Mouse (Mus musculus): Measurements from ENCODE around the gene Fam78a.

DNA sequence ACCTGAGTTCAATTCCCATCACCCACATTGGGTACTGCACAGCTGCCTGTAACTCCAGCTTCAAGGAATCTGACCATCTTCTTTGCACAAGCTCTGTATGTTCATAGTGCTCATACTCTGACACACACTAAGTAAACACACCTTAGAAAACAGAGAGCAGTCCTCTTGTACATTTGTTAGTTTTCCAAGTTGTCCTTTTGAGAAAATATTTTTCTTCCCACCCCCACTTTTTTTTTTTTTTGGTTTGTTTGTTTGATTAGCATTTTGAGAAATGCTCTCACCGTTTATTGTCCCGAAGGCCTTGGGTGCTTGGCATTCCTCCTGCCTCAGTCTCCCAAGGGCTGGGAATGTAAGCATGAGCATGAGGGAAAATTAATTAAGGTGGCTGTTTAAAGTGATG lies 76.3 kb downstream of the Fam78a start:
- TF ChIP-seq CHD2 (IDR thresholded peaks at IDR 0.05; ENCODE audit: low read depth, low read length) = no peak
- no peak for TF ChIP-seq HCFC1 (IDR thresholded peaks at IDR 0.05; ENCODE audit: borderline replicate concordance, insufficient read depth, low read length)
- no peak for TF ChIP-seq ZC3H11A (IDR thresholded peaks at IDR 0.05; ENCODE audit: borderline replicate concordance, low read depth, low read length)
- TF ChIP-seq MAFK (IDR thresholded peaks at IDR 0.05; ENCODE audit: insufficient read depth, low read depth, low read length) = no peak
- TF ChIP-seq ZNF384 (IDR thresholded peaks at IDR 0.05; ENCODE audit: low read depth, low read length) = no peak

All from ES-E14 (cell line).